Mouse (Mus musculus) layer of hippocampus, adult 9-11 months (tissue): Measurements from ENCODE around the gene Zfp775.
A peak's percentile ranks its signal among the peaks of the same experiment; 100 is the strongest.
"Not testable (repeated sequence)": the region's sequence is repeated elsewhere in the genome, so short reads cannot be mapped to it uniquely, and the experiment has no call there.

Experiments
- DNase-seq: peaks from one replicate; pipeline ENCODE4 v3.0.0; 2022

Gene Zfp775

DNA sequence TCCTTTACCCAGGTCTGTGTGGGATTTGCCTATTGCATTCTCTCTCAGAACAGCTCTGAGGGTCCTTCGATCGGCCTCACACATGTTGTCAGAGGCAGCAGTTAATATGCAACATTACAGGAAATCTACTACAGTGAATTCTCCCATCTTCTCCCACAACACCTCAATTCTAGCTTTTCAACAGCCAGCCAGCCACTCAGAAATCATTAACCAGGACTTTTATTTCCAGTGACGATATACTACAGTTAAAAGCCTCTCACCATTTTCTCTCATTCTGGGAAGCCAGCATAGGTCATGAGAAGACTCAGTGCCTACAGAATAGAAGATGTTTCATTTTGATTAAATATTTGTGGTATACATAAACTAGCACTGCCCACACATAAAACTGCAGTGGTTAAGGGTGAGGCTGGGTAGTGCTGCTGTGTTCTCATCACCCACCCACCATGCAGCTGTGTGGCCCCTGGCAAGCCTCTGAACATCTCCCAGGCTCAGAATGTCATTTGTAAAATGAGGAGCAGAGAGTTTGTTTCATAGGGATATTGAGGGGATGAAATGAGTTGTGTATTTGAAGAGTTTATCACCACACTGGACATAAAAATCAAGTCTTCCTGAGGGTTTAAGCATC lies 10.5 kb upstream of the Zfp775 start:
- no peak for DNase-seq

DNA sequence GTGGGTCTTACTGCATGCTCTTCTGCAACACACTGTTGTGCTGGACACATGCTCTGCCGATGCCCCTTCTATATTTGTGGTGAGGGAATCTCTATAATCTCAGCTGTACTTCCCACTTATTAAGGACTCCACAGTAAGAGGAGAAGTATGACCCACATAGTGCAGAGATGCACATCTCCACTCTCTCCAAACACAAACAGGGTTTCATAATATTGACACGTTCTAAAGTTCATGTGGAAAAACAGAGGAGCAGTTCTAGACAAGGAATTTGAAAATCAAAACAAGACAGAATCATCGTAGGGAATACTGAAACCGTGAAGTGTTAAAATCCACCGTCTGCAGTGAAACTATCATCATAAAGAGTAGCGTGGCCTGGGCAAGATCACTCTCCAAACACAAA lies 10.0 kb upstream of the Zfp775 start:
- no peak for DNase-seq

DNA sequence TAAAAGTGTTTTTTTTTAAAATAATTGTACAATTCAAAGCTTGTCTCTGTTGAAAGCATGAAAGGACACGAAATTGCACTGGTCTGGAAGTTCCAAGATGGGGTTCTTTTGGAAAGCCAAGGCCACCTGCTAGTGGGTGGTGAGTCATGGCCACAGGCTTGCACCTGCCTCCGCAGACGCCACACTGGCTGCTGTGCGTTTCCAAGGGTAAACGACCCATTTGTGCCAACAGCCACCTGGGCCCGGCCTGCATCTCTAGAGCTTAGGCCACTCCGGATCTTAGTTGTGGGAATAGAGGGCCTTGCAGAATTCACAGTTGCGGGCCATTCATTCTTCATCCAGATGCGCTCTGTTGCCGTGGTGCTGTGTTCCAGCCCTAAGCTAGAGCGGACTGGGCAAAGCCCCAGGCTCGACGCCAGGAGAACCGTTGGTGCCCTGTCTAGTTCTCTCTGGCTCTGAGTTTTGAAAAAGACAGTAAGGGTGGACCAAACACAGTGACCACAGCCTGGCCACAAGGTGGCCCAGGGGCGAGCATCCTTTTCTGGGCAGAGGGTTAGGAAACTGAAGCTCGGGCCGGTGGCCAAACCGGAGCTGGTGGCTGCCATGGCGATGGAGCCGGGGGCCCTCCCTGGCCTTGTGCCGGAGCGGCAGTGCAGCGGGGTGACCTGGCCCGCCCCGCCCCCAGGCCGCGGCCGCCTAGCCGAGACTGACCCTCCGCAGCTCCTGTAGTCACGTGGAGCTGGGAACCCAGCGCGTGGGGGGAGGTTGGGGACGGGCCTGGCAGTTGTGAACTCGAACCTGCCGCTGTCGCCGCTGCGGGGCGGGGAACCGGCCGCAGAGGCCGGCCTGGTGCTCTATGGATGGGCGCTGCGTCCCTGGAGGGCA lies 8.5 kb upstream of the Zfp775 start, which contains the start of the genes Repin1 and Gm44965:
Repin1 (plus strand) TSS at position 726 of the 885 bp plus-strand sequence.
Gm44965 (plus strand) TSS at position 784 of the 885 bp plus-strand sequence.
- peak; percentile 92 for DNase-seq

DNA sequence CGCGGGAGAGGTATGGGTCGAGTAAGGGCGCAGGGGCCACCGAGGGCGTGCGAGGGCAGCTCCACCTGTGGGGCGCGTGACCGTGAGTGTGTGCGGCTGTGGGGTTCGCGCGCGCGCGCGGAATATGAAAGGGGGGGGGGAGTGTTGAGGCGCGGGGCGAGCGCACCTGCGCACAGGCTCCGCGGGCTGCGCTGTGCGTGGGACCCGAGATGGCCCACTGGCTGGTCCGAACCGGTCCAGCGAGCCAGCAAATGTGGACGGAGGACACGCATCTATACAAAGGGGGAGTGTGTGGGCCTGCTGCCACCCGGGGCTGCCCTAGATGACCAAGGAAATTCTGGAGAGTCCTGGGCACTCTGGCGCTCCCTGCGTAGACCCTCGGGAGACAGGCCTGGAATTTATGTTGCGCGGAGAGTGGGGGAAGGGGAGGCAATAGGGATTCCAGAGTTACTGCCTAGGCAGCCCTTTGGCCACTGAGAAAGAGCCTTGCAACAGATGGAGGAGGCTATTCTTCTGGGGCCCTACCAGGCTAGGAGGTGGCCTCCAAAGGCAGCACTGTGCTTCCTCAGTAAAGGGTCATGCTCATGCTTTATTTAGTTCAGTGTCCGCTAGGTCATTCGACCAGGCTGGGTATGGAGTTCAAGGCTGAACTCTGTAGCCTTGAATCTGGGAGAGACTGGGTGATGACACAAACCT lies 7.7 kb upstream of the Zfp775 start:
- no peak for DNase-seq

DNA sequence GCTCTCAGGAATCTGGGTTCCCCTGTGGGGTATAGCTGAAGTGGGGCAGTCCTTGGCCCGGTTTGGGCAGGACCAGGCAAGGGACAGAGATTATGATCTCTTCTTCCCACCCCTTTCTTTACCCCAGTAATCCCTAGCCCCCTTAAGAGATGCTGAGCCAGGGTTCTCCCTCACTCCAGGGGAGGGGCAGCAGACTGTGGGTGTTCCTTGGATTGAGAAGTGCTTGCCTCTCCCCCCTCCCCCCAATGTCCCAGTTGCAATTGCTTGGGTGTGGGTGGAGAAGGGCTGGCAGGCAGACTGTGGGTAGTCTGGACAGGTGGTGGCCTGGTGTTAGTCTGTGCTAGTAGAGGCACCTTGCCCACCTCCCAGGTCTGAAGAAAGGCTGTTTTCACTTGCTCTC lies 6.6 kb upstream of the Zfp775 start:
- peak; percentile 25 for DNase-seq

DNA sequence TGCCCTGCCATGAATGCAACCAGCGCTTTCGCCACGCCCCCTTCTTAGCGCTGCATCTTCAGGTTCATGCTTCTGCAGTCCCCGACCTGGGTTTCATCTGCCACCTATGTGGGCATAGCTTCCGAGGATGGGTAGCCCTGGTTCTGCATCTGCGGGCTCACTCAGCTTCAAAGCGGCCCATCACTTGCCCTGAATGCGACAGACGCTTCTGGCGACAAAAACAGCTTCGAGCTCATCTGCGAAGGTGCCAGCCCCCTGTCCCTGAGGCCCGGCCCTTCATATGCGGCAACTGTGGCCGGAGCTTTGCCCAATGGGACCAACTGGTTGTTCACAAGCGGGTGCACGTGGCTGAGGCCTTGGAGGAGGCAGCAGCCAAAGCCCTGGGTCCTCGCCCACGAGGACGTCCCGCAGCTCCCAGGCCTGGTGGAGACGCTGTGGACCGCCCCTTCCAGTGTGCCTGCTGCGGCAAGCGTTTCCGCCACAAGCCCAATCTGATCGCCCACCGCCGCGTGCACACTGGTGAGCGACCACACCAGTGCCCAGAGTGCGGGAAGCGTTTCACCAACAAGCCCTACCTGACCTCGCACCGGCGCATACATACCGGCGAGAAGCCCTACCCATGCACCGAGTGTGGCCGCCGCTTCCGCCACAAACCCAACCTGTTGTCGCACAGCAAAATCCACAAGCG lies 5.2 kb upstream of the Zfp775 start:
- DNase-seq, result no peak

DNA sequence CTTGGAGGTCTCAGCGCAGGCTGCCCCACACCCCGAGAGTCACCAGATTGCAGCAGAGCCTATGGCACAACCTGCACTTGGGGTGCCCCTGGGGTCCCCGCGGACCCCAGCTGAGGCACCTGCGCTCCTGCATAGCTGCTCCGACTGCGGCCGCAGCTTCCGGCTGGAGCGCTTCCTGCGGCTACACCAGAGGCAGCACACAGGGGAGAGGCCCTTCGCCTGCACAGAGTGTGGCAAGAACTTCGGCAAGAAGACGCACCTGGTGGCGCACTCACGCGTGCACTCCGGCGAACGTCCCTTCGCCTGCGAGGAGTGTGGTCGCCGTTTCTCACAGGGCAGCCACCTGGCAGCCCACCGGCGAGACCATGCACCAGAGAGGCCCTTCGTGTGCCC lies 4.6 kb upstream of the Zfp775 start:
- DNase-seq, result no peak

DNA sequence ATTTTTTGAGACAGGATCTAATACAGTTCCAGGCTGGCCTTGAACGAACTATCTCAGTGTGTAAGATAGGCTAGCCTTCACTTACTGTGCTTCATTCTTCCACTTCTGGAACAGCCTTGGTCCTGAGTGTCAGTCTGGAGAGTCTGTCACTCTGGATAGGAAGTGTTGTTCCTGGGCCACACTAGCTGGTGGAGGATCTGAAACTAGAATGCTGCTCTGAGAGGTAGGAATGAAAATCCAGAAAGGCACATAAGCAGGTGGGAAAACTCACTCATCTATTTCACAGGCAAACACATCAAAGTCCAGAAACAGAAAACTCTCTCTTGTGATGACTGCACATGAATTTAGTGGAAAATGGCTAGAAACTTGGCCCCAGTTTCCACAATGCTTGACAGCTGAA lies 1.3 kb upstream of the Zfp775 start:
- no peak for DNase-seq

DNA sequence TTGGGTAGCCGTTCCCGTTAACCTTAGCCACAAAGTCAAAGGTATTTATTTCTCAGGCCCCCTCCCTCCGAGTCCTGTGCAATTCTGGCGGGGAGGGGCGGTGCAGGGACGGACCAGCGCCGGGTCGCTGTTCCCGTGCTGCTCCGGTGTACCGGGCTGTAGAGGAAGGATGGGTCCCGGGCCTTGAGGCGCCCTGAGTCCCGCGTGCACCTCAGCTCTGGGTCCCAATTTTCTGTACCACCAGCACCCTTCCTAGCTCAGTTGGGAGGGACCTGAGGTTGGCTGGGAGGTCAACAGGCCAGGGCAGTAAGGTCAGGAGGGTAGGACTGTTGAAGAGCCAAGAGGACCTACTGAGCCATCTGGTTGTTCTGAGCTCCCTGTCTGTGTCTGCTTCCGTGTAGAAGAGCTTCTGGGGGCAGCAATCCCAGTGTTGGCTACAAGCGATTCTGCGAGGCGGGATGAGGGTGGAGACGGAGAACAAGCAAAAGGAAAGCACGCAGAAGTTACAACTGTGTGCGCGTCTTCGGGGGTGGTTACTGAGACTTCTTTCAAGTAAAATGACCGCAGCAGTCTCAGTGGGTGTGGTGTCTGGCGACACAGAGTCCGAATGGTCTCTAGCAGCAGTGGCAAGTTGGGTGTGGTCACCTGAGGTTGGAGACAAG lies 348 bp downstream of the Zfp775 start:
- peak; percentile 49 for DNase-seq

DNA sequence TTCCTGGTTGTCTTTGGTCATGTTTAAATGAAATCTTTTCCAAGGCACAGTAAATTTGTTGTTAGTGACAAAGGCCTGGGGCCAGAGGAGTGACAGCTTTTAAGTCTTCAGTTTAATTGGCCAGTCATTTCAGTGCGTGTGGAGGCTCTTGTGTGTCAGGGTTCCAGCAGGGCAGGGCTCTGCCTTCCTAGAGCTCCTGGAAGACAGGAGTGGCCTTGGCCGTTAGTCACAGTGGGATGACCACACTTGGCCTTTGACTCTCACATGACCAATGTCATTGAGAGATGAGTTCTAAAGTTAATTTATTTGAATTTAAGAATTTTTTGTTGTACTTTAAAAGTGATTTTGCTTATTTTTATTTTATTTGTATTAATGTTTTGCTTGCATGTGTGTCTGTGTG lies 6.3 kb downstream of the Zfp775 start:
- DNase-seq, result no peak

DNA sequence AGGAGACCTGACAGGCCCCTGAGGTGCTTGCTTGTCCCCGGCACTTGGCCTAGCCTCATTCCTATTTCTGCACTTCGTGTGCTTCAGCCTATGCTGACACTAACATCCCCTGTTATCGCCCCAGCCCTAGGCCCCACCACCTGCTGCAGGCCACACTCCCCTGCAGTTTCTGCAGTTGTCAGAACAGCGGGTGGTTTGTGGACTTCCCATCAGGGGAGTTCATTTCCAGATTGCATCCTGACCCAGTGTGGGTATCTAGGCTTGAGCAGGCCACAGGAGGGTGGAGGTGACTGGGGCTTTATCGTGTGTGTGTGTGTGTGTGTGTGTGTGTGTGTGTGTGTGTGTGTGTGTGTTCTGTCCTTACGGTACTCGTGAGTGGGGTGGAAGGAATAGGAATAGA lies 7.6 kb downstream of the Zfp775 start:
- DNase-seq, result no peak

DNA sequence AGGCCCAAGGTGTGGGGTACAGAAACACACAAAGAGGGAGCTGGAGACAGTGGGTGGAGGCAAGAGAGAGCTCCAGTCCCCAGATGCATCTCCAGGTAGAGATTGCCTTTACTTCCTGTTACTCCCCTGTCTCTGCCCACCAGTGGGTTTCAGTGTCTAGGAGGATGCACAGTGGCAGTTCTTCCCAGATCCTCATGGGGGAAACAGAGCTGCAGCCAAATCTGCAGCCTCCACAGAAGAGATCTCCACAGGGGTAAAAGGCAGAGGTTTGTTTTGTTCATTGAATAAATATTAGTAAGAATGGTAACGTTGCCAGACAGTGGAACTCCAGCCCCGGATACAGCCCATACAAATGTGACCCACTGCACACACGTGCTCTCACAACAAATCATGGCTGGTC lies 8.8 kb downstream of the Zfp775 start:
- no peak for DNase-seq

DNA sequence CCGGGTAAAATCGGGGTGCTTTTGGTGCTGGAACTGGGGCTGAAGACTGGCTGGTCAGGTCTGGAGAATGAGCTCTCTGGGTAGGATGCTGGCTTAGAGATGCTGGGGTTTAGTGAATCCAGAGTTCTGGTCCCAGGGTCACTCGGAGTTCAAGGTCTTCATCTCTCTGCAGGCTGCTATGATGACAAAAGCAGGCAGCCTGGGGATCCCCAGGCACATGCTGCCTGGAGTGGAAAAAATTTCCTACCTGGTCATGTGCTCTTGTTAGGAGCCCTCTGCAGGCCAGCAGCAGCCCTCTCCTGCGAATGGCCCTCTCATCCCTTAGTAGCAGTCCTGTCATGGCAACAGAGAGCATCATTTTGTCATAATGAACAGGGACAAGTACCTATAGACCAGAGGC lies 11.6 kb downstream of the Zfp775 start:
- no peak for DNase-seq

DNA sequence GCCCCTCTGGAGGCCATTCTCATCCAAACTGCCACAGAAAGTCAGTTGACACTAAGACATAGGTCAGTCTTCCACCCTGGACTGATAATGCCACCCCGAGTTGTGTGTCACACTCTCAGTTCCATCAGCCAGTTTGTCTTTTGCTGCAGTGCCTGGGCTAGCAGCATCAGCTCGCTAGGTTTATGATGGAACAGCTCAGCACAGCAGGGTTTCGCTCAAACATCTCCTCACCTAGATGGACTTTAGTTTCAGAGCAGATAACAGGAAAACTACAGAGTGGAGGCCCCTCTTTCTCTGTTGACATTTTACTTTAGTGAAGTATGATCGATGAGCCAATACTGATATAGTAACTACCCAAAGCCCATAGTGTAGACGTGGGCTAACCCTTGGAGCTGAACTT lies 12.9 kb downstream of the Zfp775 start:
- no peak for DNase-seq

DNA sequence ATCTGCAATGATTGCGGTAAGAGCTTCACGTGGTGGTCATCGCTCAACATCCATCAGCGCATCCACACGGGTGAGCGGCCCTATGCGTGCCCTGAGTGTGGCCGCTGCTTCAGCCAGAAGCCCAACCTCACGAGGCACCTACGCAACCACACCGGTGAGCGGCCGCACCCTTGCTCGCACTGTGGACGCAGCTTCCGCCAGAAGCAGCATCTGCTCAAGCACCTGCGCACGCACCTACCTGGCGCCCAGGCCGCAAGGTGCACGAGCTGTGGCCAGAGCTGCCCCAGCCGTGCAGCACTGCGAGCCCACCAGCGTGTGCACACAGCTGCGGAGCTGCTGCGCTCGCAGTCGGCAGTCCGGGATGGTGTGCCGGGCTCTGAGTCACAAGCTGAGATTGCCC lies 18.2 kb downstream of the Zfp775 start:
- no peak for DNase-seq

DNA sequence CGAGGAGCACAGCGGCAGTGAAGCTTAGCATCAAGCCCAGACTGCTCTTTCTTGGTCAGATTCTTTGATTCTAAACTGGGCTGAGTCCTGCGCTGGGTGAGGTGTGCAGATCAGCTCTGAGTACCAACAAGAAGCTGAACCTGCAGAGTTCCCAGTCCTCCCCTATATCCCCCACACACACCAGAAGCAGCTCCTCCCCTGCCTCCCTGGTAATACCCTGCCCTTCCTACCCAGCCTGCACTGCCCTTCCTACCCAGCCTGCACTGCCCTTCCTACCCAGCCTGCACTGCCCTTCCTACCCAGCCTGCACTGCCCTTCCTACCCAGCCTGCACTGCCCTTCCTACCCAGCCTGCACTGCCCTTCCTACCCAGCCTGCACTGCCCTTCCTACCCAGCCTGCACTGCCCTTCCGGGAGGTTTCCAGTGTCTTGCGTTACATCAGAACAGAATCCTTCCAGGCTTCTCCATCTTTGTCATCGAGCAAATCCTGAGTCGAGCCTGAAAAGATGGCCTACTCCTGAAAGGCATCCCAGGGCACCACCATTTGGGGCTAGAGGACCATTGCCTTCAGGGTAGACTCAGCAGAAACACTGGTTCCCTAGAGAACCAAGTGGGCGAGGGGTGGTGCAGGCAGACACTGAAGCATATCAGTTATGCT lies 20.5 kb downstream of the Zfp775 start:
- DNase-seq, result not testable (repeated sequence)

DNA sequence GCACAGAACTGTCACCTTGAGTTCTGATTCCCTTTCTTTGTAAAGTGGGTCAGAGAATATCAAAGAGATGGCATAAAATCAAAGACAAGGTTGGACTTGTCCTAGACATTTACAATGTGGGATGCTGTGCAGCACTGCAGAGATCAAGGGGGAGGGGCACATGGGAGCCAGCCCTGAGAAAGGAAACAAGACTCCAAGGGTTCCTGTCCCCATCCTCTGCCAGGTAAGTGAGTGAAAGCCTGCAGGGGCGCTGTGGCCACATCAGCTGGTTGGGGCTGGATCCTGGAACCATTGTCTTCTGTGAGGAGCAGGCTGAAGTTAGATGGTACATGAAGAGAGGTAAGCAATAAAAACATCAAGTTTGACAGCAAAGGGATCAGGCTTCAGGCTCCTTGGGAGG lies 21.6 kb downstream of the Zfp775 start:
- DNase-seq, result no peak

DNA sequence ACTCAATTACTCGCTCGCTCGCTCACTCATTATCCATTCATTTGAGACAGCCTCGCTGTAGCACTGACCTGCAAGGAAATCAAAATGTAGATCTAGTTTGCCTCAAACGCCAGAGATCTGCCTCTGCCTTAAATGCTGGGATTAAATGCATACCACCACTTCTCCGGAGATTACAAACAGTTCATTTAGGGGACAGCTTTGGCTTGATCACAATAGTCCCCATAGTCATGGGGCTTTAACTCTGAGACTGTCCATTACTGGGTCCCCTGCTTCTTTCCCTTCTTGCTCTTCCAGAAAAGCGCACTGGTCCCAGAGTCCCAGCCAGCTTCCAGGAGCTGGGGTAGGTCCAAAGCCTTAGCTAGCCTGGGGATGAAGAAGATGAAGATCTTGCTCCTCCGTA lies 24.6 kb downstream of the Zfp775 start, which contains the start of gene AI854703:
AI854703 (plus strand) TSS at position 301 of the 400 bp plus-strand sequence.
- DNase-seq, result no peak

DNA sequence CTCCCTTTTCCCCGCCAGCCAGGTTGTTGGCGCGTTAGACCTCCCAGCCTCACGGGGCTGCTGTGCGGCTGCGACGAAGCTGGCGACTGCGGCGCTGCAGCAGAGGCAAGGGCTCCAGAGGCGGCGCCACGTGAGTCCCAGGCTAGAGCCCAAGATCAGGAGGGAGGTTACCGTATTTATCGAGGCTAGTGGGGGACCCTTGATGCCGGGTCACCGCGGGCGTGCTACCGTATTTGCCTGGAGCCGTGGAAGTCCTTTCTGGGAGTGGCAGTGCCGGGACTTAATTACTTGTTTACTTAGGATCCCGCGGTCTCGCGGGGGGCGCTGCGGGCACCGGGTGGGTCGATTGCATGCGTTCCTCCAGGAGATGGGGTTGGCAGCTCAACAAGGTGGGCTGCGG lies 25.1 kb downstream of the Zfp775 start:
- peak; percentile 44 for DNase-seq

DNA sequence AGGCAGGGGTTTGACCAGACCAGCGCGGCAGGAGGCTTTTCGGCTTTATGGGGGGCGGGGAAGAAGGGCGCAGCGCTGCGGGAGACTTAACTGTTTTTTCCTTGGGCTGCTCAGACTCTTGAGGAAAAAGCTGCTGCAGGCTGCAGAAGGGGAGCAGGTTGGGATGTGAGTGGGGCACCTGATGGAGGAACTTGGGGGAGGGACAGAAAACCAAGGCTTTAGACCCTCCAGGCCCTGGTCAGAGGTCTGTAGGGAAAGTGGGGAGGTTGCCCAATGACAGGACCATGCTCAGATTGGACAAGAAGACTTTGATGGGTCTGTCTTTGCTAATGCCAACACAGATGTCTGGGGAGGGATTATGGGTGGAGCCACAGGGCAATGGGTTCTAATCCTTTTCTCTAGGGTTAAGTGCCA lies 25.7 kb downstream of the Zfp775 start:
- DNase-seq, result no peak

DNA sequence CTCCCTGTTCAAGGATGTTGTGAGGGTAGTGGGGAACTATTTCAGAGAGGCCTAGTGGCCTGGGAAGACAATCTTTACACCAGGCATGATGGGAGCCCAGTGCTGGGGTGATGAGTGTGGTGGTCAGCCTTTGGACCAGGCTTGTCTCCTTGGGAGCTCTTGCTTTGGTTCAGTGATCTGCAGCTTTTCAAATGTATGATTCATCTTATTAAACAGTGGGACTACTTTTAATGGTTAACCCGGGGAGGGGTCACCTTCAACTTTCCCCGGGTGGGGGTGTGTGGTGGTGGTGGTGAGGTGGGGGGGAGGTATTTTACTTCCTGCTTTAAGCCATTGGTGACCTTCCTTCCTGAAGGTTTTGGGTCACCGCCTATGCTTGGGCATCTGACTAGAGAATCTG lies 26.5 kb downstream of the Zfp775 start:
- DNase-seq, result no peak
